Mouse (Mus musculus) heart, adult 8-10 months (tissue): ENCODE results near the gene Klhdc7b. TPM values are rescaled to one million over a fixed set of nuclear protein-coding genes. Genes with fewer than 3 reads are reported as not detected.
"Not testable (repeated sequence)": the region's sequence is repeated elsewhere in the genome, so short reads cannot be mapped to it uniquely, and the experiment has no call there.

Source experiments
- DNase-seq: peaks from one replicate; pipeline ENCODE4 v3.0.0; 2022; ENCODE audit warnings: low spot score
- total RNA-seq, 4 experiments: library from RNA; stranded (reverse); gene quantifications; 2 replicates each; pipeline ENCODE4 v1.2.4; 2022

Klhdc7b gene
- total RNA-seq, 4 experiments from 2014 or later = not detected

- no peak for DNase-seq
These were observed 43.5 kb downstream of the Klhdc7b start for GRCm38 (mm10) chr15:89428136-89428790.

- DNase-seq = no peak
These were observed 44.2 kb downstream of the Klhdc7b start for GRCm38 (mm10) chr15:89428821-89429351.

- DNase-seq = peak; percentile 92
These were observed 44.9 kb downstream of the Klhdc7b start, which contains the start of the genes C730034F03Rik, Gm44502 and Chkb for GRCm38 (mm10) chr15:89429352-89430221. C730034F03Rik (plus strand) TSS chr15:89429589. Gm44502 (minus strand) TSS chr15:89429696. Chkb (minus strand) TSS chr15:89429908.

GRCm38 (mm10) chr15:89430341-89430740 is 45.6 kb downstream of the Klhdc7b start:
- no peak for DNase-seq

GRCm38 (mm10) chr15:89430771-89431170 is 46.1 kb downstream of the Klhdc7b start:
- DNase-seq = not testable (repeated sequence)

- DNase-seq = no peak
These were observed 46.6 kb downstream of the Klhdc7b start for GRCm38 (mm10) chr15:89431271-89431670.

GRCm38 (mm10) chr15:89431806-89432205 is 47.1 kb downstream of the Klhdc7b start:
- DNase-seq = no peak

- no peak for DNase-seq
These were observed 48.2 kb downstream of the Klhdc7b start for GRCm38 (mm10) chr15:89432946-89433345.

GRCm38 (mm10) chr15:89434136-89434535 is 49.4 kb downstream of the Klhdc7b start:
- DNase-seq = no peak

GRCm38 (mm10) chr15:89435878-89436277 is 51.2 kb downstream of the Klhdc7b start:
- DNase-seq = no peak

Other genes starting within 250 kb of the Klhdc7b start
- 10 to 100 TPM; 21.1 to 31.4 (median 28.0) TPM for gene Mapk12, start 244.2 kb upstream of the Klhdc7b start, total RNA-seq
- gene Mapk11, start 235.3 kb upstream of the Klhdc7b start, total RNA-seq = 1 to 10 TPM; 1.1 to 2.8 (median 2.7) TPM
- 100 to 1,000 TPM in 2 of 4 experiments, 10 to 100 TPM in 2; 92.5 to 104 (median 99.6) TPM for gene Plxnb2, start 204.1 kb upstream of the Klhdc7b start, total RNA-seq
- 10 to 100 TPM in 2 of 4 experiments, 1 to 10 TPM in 2; 8.8 to 12.9 (median 11.0) TPM for gene Dennd6b, start 188.4 kb upstream of the Klhdc7b start, total RNA-seq
- gene Ppp6r2, start 173.4 kb upstream of the Klhdc7b start, total RNA-seq = 10 to 100 TPM; 82.1 to 87.5 (median 84.7) TPM
- gene Sbf1, start 69.6 kb upstream of the Klhdc7b start, total RNA-seq = 10 to 100 TPM; 56.5 to 74.5 (median 69.5) TPM
- not detected for gene Adm2, start 62.2 kb upstream of the Klhdc7b start, total RNA-seq
- gene Miox, start 50.5 kb upstream of the Klhdc7b start, total RNA-seq = not detected
- gene Lmf2, start 29.3 kb upstream of the Klhdc7b start, total RNA-seq = 10 to 100 TPM; 23.6 to 29.1 (median 26.7) TPM
- 10 to 100 TPM; 52.8 to 67.4 (median 57.4) TPM for gene Ncaph2, start 29.2 kb upstream of the Klhdc7b start, total RNA-seq
- gene Sco2, start 11.1 kb upstream of the Klhdc7b start, total RNA-seq = 10 to 100 TPM; 21.9 to 32.0 (median 24.4) TPM
- under 1 TPM; 0.22 to 0.72 (median 0.31) TPM for gene Tymp, start 7.9 kb upstream of the Klhdc7b start, total RNA-seq
- gene Odf3b, start 5.6 kb upstream of the Klhdc7b start, total RNA-seq = 1 to 10 TPM in 3 of 4 experiments, under 1 TPM in 1; 0.41 to 2.3 (median 2.2) TPM
- gene Syce3, start 25.6 kb downstream of the Klhdc7b start, total RNA-seq = not detected
- 100 to 1,000 TPM; 631 to 738 (median 682) TPM for gene Cpt1b, start 40.9 kb downstream of the Klhdc7b start, total RNA-seq
- 1 to 10 TPM; 1.4 to 4.1 (median 2.0) TPM for gene C730034F03Rik, start 44.7 kb downstream of the Klhdc7b start, total RNA-seq
- gene Gm44502, start 44.8 kb downstream of the Klhdc7b start, total RNA-seq = 10 to 100 TPM in 2 of 4 experiments, 1 to 10 TPM in 2; 6.9 to 14.3 (median 10.7) TPM
- gene Chkb, start 45.0 kb downstream of the Klhdc7b start, total RNA-seq = 10 to 100 TPM; 46.7 to 59.6 (median 54.0) TPM
- gene Mapk8ip2, start 69.0 kb downstream of the Klhdc7b start, total RNA-seq = under 1 TPM in 3 of 4 experiments, not detected in 1; 0.09 to 0.25 (median 0.09) TPM
- 10 to 100 TPM; 10.9 to 12.7 (median 11.8) TPM for gene Arsa, start 92.5 kb downstream of the Klhdc7b start, total RNA-seq
- 10 to 100 TPM; 36.3 to 53.5 (median 43.5) TPM for gene Shank3, start 114.7 kb downstream of the Klhdc7b start, total RNA-seq
- gene Acr, start 183.4 kb downstream of the Klhdc7b start, total RNA-seq = under 1 TPM in 3 of 4 experiments, not detected in 1; 0.19 to 0.41 (median 0.28) TPM
- gene Rabl2, start 207.0 kb downstream of the Klhdc7b start, total RNA-seq = 1 to 10 TPM; 4.4 to 6.6 (median 5.4) TPM